Mouse (Mus musculus) frontal cortex, postnatal 14 days (tissue): ENCODE results near the gene Olfr1373.
"Not testable (repeated sequence)": the region's sequence is repeated elsewhere in the genome, so short reads cannot be mapped to it uniquely, and the experiment has no call there.

Experiments
- DNase-seq, 2 experiments: peaks; one replicate each; pipeline ENCODE4 v3.0.0; 2022; ENCODE audit warnings: low spot score in 2 of 2

The Olfr1373 gene

GRCm38 (mm10) chr11:52145428-52145827 is at the start of gene Olfr1373:
Gene Olfr1373, minus strand, starts transcription at chr11:52145528.
- DNase-seq = not testable (repeated sequence)

GRCm38 (mm10) chr11:52180651-52181050 is 35.3 kb upstream of the Olfr1373 start:
- not testable (repeated sequence) for DNase-seq

GRCm38 (mm10) chr11:52179897-52180296 is 34.6 kb upstream of the Olfr1373 start:
- DNase-seq = not testable (repeated sequence)

DNA sequence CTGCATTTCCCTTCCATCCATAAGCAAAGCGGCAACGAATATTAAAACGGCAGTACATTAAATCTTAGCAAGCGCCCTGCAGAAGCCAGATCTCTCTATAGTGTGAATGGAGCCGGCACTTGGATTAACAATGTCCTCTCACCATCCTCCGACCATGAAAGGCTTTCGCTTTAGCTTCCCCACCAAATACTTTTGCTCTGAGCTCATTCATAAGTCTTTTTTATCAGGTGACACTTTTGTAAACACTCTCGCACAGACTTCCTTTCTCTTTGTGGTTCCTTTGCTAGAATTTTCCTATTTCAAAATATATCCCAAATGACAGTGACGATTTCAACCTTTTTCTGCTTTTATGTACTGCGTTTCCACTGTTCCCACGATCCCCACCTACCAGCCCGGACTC is 23.1 kb upstream of the Olfr1373 start:
- DNase-seq = no peak

GRCm38 (mm10) chr11:52167901-52168302 is 22.6 kb upstream of the Olfr1373 start:
- not testable (repeated sequence) for DNase-seq

GRCm38 (mm10) chr11:52167126-52167525 is 21.8 kb upstream of the Olfr1373 start:
- peak in 1 of 2 experiments; percentile 7 for DNase-seq

GRCm38 (mm10) chr11:52163926-52164325 is 18.6 kb upstream of the Olfr1373 start:
- DNase-seq = no peak

DNA sequence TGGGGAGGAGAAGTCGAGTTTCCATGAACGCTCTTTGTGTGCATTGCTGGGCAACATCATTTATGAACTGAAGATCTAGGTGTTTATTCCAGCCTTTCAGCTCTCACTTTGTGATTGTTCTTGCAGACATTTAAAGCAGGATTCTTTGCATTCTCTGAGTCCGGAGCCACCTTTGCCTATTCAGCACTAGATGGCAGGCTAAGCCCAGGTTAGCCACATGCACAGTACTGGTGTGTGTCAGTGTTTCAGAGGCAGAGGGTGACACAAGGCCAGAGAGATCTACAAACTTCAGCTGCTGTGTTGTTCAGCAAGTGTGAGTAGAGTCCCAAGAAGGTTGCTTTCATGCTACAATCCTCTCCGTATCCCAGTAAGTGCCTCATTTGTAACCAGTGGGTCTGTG is 1.7 kb downstream of the Olfr1373 start:
- peak; percentile 22 to 35 for DNase-seq

- peak in 1 of 2 experiments; percentile 19 for DNase-seq
Measured at GRCm38 (mm10) chr11:52130451-52131068, 14.8 kb downstream of the Olfr1373 start.

DNA sequence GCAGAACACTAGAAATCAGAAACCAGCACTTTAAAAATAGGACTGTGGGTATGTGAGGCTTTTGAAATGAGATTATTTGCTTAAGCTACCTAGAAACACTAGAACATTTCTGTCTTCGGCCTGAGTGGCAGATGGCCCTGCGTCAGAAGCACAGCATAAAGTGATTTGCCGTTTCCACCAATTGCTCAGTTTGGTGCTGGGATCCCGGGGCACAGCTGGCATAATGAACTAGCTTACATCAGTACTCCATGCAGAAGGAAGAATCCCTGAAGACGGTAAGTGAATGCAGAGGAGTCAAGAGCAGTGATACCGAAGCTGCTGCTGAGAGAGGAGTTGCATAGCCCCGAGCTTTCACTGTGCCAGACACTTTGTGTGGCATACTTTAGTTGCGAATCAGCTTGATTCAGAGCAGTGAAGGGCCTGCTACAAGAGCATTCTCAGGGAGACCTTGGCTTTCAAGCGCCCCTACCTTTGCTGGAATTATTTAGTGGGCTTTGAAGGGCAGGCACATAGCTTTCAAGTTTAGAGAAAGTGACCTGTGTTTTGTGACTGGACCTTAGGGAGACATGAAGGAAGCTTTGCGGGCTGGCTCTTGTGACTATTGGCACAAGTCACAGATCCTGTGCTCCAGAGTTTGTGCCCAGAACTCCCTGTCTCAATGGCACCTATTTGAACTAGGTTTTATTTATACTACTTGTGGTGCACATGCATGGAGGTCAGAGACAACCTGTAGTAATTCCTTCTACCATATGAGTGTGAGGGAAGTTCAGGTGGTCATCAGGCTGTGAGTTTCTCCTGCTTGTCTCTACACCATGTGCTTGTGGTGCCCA is 15.5 kb downstream of the Olfr1373 start:
- DNase-seq = peak; percentile 67 to 72

- DNase-seq = peak; percentile 25 to 35
Measured at GRCm38 (mm10) chr11:52129171-52129570, 16.2 kb downstream of the Olfr1373 start.

DNA sequence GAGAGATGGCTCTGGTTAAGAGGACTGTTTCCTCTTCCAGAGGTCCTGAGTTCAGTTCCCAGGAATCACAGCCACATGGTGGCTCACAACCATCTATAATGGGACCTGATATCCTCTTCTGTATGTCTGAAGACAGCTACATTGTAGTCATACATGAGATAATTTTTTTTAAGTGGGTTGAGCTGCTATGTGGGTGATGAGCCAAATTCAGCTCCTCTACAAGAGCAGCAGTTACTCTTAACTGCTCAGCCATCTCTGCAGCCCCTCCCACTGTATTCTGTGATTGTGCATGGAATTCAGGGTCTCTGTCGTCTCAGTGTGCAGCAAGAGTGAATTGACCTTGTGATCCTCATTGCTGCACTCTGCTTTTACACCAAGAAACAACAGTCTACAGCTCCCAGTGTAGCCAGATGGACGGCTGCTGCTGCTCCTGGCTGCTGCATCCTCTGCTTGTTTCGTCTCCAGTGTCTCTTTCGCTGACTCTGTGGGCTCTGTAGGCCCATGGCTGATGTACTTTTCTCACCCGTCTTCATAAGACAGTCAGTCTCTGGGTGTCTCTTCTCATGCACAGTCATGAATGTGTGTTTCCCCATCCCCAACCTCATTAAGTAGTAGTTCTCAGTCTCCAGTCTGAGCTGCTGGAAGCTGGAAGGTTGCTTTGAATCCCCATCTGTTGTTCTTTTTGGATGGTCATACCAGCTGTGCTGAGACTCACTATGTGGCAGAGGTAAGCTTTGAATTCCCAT is 16.8 kb downstream of the Olfr1373 start:
- DNase-seq = no peak

- DNase-seq = no peak
Measured at GRCm38 (mm10) chr11:52127760-52128159, 17.6 kb downstream of the Olfr1373 start.

DNA sequence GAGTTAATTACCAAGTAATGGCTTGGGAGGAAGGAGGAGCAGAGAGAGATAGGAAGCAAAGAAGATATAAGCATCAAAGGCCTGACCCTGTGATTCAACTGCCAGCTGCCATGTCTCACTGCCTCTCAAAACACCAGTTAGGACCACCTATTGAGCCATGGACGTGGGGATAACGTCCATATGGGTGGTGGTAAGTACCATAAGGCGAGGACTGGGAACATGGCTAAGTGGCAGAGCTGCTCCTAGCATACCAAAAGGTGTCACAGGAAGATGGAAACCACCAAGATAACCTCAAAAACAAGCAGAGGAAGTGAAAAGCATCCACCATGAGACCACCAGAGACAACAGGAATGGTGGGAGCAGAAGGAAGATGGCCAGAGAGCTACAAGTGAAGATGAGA is 18.2 kb downstream of the Olfr1373 start:
- DNase-seq = no peak

- DNase-seq = no peak
Measured at GRCm38 (mm10) chr11:52124468-52124867, 20.9 kb downstream of the Olfr1373 start.

DNA sequence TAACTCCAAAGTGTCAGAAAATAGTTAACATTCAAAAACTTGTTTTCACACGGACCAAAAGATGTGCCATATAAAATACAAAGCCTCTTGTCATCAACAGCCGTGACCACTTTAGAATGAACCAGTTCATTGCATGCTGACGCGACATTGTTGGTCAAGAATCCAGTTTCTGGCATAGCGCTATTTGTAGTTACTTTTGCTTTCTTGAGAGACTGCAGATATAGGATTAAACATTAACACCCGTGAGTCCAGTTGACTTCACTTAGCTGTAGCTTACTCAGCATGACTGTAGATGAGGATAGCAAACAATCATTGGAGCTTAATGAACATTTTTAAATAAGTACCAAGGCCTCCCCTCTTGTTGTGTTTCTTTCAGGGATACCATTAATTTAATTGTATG is 23.3 kb downstream of the Olfr1373 start:
- DNase-seq = no peak

DNA sequence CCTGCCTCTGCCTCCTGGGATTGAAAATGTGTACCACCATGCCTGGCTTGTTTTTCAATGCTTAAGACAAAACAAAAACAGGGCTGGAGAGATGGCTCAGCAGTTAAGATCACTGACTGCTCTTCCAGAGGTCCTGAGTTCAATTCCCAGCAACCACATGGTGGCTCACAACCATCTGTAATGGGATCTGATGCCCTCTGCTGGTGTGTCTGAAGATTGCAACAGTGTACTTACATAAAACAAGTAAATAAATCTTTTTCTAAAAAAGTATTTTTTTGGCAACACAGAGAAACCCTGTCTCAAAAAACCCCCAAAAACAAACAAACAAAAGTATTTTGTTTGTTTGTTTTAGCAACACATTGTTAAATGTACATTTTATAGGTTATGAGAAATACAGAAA is 24.9 kb downstream of the Olfr1373 start:
- DNase-seq = not testable (repeated sequence)

GRCm38 (mm10) chr11:52117156-52117555 is 28.2 kb downstream of the Olfr1373 start:
- DNase-seq = no peak

DNA sequence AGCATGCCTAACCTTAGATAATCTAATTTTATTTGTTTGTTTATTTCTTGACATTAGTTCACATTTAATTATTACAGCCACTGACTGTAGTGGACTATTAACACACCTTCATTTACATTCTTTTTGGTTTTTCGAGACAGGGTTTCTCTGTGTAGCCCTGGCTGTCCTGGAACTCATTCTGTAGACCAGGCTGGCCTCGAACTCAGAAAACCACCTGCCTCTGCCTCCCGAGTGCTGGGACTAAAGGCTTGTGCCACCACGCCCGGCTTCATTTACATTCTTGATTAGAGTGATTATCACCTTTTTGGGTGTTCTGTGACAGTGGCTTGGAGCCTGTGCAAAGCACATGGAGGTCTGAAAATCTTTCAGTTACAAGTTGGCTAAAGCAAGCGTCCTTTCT is 29.2 kb downstream of the Olfr1373 start:
- not testable (repeated sequence) for DNase-seq

- DNase-seq = no peak
Measured at GRCm38 (mm10) chr11:52115479-52115878, 29.8 kb downstream of the Olfr1373 start.

- DNase-seq = no peak
Measured at GRCm38 (mm10) chr11:52109421-52109820, 35.9 kb downstream of the Olfr1373 start.

GRCm38 (mm10) chr11:52108796-52109195 is 36.5 kb downstream of the Olfr1373 start:
- DNase-seq = no peak
